Mouse (Mus musculus) testis, postnatal 10 days (tissue): ENCODE measurements at regions not wholly inside any gene's neighbourhood (a gene's known extent, or its start where the extent isn't known, plus 50 kb on each side); places are given as distances from the start of the nearest gene placed in this dataset.
A peak's percentile ranks its signal among the peaks of the same experiment; 100 is the strongest.

Source experiments
- DNase-seq: peaks from one replicate; pipeline ENCODE4 v3.0.0; 2021; ENCODE audit warnings: low spot score

- no peak for DNase-seq
Observed at GRCm38 (mm10) chr9:73173589-73174247, 60.5 kb downstream of the Rsl24d1 start.

GRCm38 (mm10) chr9:73176645-73177044, 63.4 kb downstream of the Rsl24d1 start:
- DNase-seq = no peak

GRCm38 (mm10) chr9:73183356-73183755, 70.1 kb downstream of the Rsl24d1 start:
- DNase-seq = no peak

- DNase-seq = no peak
Observed at GRCm38 (mm10) chr9:73184908-73185307, 71.7 kb downstream of the Rsl24d1 start.

GRCm38 (mm10) chr9:73192271-73192785, 79.1 kb downstream of the Rsl24d1 start:
- DNase-seq = peak; percentile 41

- DNase-seq = no peak
Observed at GRCm38 (mm10) chr9:73198261-73199085, 85.2 kb downstream of the Rsl24d1 start.

- DNase-seq = no peak
Observed at GRCm38 (mm10) chr9:73223111-73223510, 109.9 kb downstream of the Rsl24d1 start.

- no peak for DNase-seq
Observed at GRCm38 (mm10) chr9:73240188-73240587, 127.0 kb downstream of the Rsl24d1 start.

GRCm38 (mm10) chr9:73242521-73243308, 129.5 kb downstream of the Rsl24d1 start:
- DNase-seq = no peak

- DNase-seq = no peak
Observed at GRCm38 (mm10) chr9:73244177-73244576, 131.0 kb downstream of the Rsl24d1 start.

GRCm38 (mm10) chr9:73245524-73245923, 132.3 kb downstream of the Rsl24d1 start:
- no peak for DNase-seq

GRCm38 (mm10) chr9:73258171-73258570, 144.9 kb downstream of the Rsl24d1 start:
- DNase-seq = no peak

GRCm38 (mm10) chr9:73258640-73259039, 145.4 kb downstream of the Rsl24d1 start:
- no peak for DNase-seq

- DNase-seq = no peak
Observed at GRCm38 (mm10) chr9:73262711-73263110, 149.5 kb downstream of the Rsl24d1 start.

- DNase-seq = no peak
Observed at GRCm38 (mm10) chr9:73270249-73270648, 157.0 kb downstream of the Rsl24d1 start.

GRCm38 (mm10) chr9:73272614-73273013, 159.4 kb downstream of the Rsl24d1 start:
- DNase-seq = no peak

GRCm38 (mm10) chr9:73273681-73274080, 160.5 kb downstream of the Rsl24d1 start:
- DNase-seq = no peak

GRCm38 (mm10) chr9:73275671-73276070, 162.4 kb downstream of the Rsl24d1 start:
- no peak for DNase-seq

- DNase-seq = no peak
Observed at GRCm38 (mm10) chr9:73295287-73295686, 182.1 kb downstream of the Rsl24d1 start.

GRCm38 (mm10) chr9:73302156-73302918, 189.1 kb downstream of the Rsl24d1 start:
- no peak for DNase-seq

GRCm38 (mm10) chr9:73317048-73317447, 203.8 kb downstream of the Rsl24d1 start:
- DNase-seq = no peak
